Mouse (Mus musculus) 416B (cell line): ENCODE measurements around the gene Olfr199.
"Not testable (repeated sequence)": the region's sequence is repeated elsewhere in the genome, so short reads cannot be mapped to it uniquely, and the experiment has no call there.

Experiments used
- DNase-seq: peaks from one replicate; pipeline ENCODE4 v3.0.0; 2011; ENCODE audit warnings: low read depth

Gene Olfr199

GRCm38 (mm10) chr16:59219667-59220066 lies at the start of gene Olfr199:
Gene Olfr199 (minus strand): TSS chr16:59219767.
- not testable (repeated sequence) for DNase-seq

- DNase-seq: peak; percentile 43
These were observed 49.5 kb upstream of the Olfr199 start for GRCm38 (mm10) chr16:59269097-59269496.

GRCm38 (mm10) chr16:59249684-59250083 lies 30.1 kb upstream of the Olfr199 start:
- DNase-seq: peak; percentile 16

- DNase-seq: not testable (repeated sequence)
These were observed 1.7 kb downstream of the Olfr199 start for GRCm38 (mm10) chr16:59217861-59218260.

GRCm38 (mm10) chr16:59203433-59203832 lies 16.1 kb downstream of the Olfr199 start, which contains the start of gene Olfr198:
Gene Olfr198 (minus strand): TSS chr16:59203533.
- DNase-seq: not testable (repeated sequence)

DNA sequence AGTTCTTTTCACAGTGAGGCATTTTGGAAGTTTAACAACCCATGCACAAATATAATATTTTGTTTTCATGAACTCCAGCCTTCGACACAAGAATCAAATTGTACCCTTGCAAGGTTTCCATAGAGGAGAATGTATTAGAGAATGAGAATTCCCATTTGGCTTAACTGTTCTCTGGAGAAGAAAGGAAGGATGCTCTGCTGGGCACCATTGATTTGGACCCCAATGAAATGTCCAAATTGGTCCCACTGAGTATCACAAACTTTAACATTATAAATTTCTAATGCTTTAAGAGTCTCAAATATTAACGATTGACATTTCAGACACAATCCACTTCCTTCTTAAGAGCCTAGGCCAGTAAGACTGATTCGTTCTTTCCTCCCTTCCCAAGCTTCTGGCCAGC lies 49.2 kb downstream of the Olfr199 start, which contains the start of gene Olfr196:
Gene Olfr196, minus strand, starts transcription at position 101 of the 400 bp plus-strand sequence.
- no peak for DNase-seq
